ENCODE assay signal across 7 mouse cellular contexts in the genomic region with DNA sequence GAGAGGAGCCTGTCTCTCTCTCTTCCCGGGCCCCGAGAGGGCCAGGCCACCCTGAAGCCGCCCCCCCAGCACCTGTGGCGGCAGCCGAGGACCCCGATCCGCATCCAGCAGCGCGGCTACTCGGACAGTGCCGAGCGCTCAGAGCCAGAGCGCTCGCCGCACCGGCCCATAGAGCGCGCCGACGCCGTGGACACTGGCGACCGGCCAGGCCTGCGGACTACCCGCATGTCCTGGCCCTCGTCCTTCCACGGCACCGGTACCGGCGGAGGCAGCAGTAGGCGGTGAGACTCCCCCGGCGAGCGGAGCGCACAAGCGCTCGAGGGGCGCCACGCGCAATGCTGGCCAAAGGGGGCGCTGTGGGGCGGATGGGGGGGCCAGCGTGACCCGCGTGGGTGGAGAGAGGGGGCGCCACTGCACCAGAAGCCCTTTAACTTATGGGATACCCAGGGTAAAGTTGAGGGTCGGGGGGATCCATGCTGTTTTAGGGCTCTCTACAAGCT. TPM values are rescaled to one million over a fixed set of nuclear protein-coding genes. Genes with fewer than 3 reads are reported as not detected.
DNase-seq lines count a peak whose midpoint lies in the region; ATAC-seq and TF ChIP-seq lines count a peak whose summit lies in the region.

No protein-coding gene starts in this region.

- H3K9me3 ChIP-seq in megakaryocyte, embryonic 14.5 days = no peaks in the 10 kb centered on the region
- no peaks in the 10 kb centered on the region for H3K9me3 ChIP-seq in heart, embryonic 15.5 days (replicated peaks)
- no peaks in the 10 kb centered on the region for H3K9me3 ChIP-seq in midbrain, embryonic 10.5 days (replicated peaks)
- no peaks in the 10 kb centered on the region for H3K9me3 ChIP-seq in stomach, embryonic 15.5 days

- peak; percentile 73 to 77 for DNase-seq in layer of hippocampus, postnatal 10 days (ENCODE audit: low spot score in 2 of 2)
- peak; percentile 49 for DNase-seq in midbrain, embryonic 10.5 days (ENCODE audit: low spot score)

- peaks cover 78% of the 10 kb centered on the region for H3K4me1 ChIP-seq in megakaryocyte, embryonic 14.5 days
- H3K4me1 ChIP-seq in bone marrow macrophage, adult 2 months (ENCODE audit: control insufficient read depth, insufficient read depth, low read length) = peaks cover 28% of the 10 kb centered on the region
- peaks cover 59% of the 10 kb centered on the region for H3K4me1 ChIP-seq in heart, embryonic 15.5 days (replicated peaks)
- peaks cover 56% of the 10 kb centered on the region for H3K4me1 ChIP-seq in midbrain, embryonic 10.5 days
- peaks cover 40% of the 10 kb centered on the region for H3K4me1 ChIP-seq in stomach, embryonic 15.5 days

- peak overlapping the region; percentile 97 for H3K4me2 ChIP-seq in heart, embryonic 15.5 days
- peak overlapping the region; percentile 95 for H3K4me2 ChIP-seq in stomach, embryonic 15.5 days

- TF ChIP-seq CTCF in bone marrow macrophage, adult 2 months (IDR thresholded peaks at IDR 0.05; ENCODE audit: low read depth, low read length) = peak; percentile 90

- H3K4me3 ChIP-seq in megakaryocyte, embryonic 14.5 days (replicated peaks) = peak overlapping the region; percentile 91
- H3K4me3 ChIP-seq in bone marrow macrophage, adult 2 months (ENCODE audit: insufficient read depth, low read length) = peak overlapping the region; percentile 83
- H3K4me3 ChIP-seq in heart, embryonic 15.5 days = peak overlapping the region; percentile 67
- peak overlapping the region; percentile 55 for H3K4me3 ChIP-seq in midbrain, embryonic 10.5 days
- peak overlapping the region; percentile 48 for H3K4me3 ChIP-seq in stomach, embryonic 15.5 days (replicated peaks)

- WGBS in heart, embryonic 15.5 days = under 1% methylated on average over 47 of the region's 47 CpGs
- WGBS in midbrain, embryonic 10.5 days = under 1% methylated on average over 47 of the region's 47 CpGs
- WGBS in stomach, embryonic 15.5 days = under 1% methylated on average over 47 of the region's 47 CpGs

- peak overlapping the region; percentile 73 for H3K9ac ChIP-seq in heart, embryonic 15.5 days
- no peak overlapping the region; the same call in 1 of the 2 replicates for H3K9ac ChIP-seq in stomach, embryonic 15.5 days

- peak overlapping the region; percentile 99 for H3K27ac ChIP-seq in bone marrow macrophage, adult 2 months (ENCODE audit: insufficient read depth, low read depth, low read length)
- H3K27ac ChIP-seq in heart, embryonic 15.5 days = 0 out of 2 replicates have a peak overlapping the region, but pooled peaks have one; percentile 15
- H3K27ac ChIP-seq in midbrain, embryonic 10.5 days (replicated peaks) = peak overlapping the region; percentile 33; the same call in 1 of the 2 replicates
- no peak overlapping the region for H3K27ac ChIP-seq in stomach, embryonic 15.5 days

- no peak for ATAC-seq in megakaryocyte, adult 5-6 weeks (ENCODE audit: poor library complexity, severe bottlenecking)
- no peak for ATAC-seq in heart, embryonic 15.5 days (replicated peaks; ENCODE audit: insufficient number of reproducible peaks, insufficient read depth, low FRiP score, low read depth)
- no peak for ATAC-seq in stomach, embryonic 15.5 days (ENCODE audit: insufficient read depth, low FRiP score, low read depth)

- no peak for TF ChIP-seq POLR2A in bone marrow macrophage, adult 2 months (IDR thresholded peaks at IDR 0.05; ENCODE audit: borderline replicate concordance, low read depth, low read length)

- H3K36me3 ChIP-seq in megakaryocyte, embryonic 14.5 days (replicated peaks; ENCODE audit: low read length) = no peaks in the 10 kb centered on the region
- H3K36me3 ChIP-seq in heart, embryonic 15.5 days = no peaks in the 10 kb centered on the region
- no peaks in the 10 kb centered on the region for H3K36me3 ChIP-seq in midbrain, embryonic 10.5 days
- H3K36me3 ChIP-seq in stomach, embryonic 15.5 days = no peaks in the 10 kb centered on the region

- peaks cover 58% of the 10 kb centered on the region for H3K27me3 ChIP-seq in megakaryocyte, embryonic 14.5 days (replicated peaks)
- H3K27me3 ChIP-seq in heart, embryonic 15.5 days = peaks cover 49% of the 10 kb centered on the region
- H3K27me3 ChIP-seq in midbrain, embryonic 10.5 days (ENCODE audit: low read depth, poor library complexity, severe bottlenecking) = peaks cover 72% of the 10 kb centered on the region
- H3K27me3 ChIP-seq in stomach, embryonic 15.5 days (replicated peaks) = peaks cover 57% of the 10 kb centered on the region

RNA-seq across cellular contexts. Expression of gene Pde4a, which starts 0.5 kb away (rescaled TPM):
- polyA plus RNA-seq in megakaryocyte, embryonic 14.5 days (2012; ENCODE audit: insufficient read depth, low replicate concordance) = 8.2 and 26.2 TPM in 2 replicates
- 6.8 and 7.3 TPM in 2 replicates for total RNA-seq in megakaryocyte, adult 5-6 weeks (2015)
- 3.0 and 3.9 TPM in 2 replicates for total RNA-seq in megakaryocyte, adult 5-6 weeks (2017)
- 13.2 and 14.2 TPM in 2 replicates for polyA plus RNA-seq in bone marrow macrophage, adult 2 months (2012; ENCODE audit: insufficient read depth, insufficient read length, missing spikeins)
- 13.0 and 13.5 TPM in 2 replicates for polyA plus RNA-seq in heart, embryonic 15.5 days (2015; fragmentation: Nextera tagmentation; extraction: Ambion mirVana)
- total RNA-seq in layer of hippocampus, postnatal 10 days (2021) = 10 to 100 TPM; 58.9 to 59.5 TPM
- 3.8 and 5.0 TPM in 2 replicates for polyA plus RNA-seq in midbrain, embryonic 10.5 days (2016; fragmentation: Nextera tagmentation; extraction: Ambion mirVana)
- polyA plus RNA-seq in stomach, embryonic 15.5 days (2015; fragmentation: Nextera tagmentation; extraction: Ambion mirVana) = 5.9 and 6.2 TPM in 2 replicates

RNA-seq across cellular contexts. Expression of gene Cdc37, which starts 16.2 kb away (rescaled TPM):
- polyA plus RNA-seq in megakaryocyte, embryonic 14.5 days (2012; ENCODE audit: insufficient read depth, low replicate concordance) = 62.5 and 150 TPM in 2 replicates
- total RNA-seq in megakaryocyte, adult 5-6 weeks (2015) = 39.6 and 49.0 TPM in 2 replicates
- total RNA-seq in megakaryocyte, adult 5-6 weeks (2017) = 149 and 165 TPM in 2 replicates
- polyA plus RNA-seq in bone marrow macrophage, adult 2 months (2012; ENCODE audit: insufficient read depth, insufficient read length, missing spikeins) = 104 and 110 TPM in 2 replicates
- 203 and 229 TPM in 2 replicates for polyA plus RNA-seq in heart, embryonic 15.5 days (2015; fragmentation: Nextera tagmentation; extraction: Ambion mirVana)
- 100 to 1,000 TPM; 136 to 139 TPM for total RNA-seq in layer of hippocampus, postnatal 10 days (2021)
- polyA plus RNA-seq in midbrain, embryonic 10.5 days (2016; fragmentation: Nextera tagmentation; extraction: Ambion mirVana) = 351 and 367 TPM in 2 replicates
- 284 and 293 TPM in 2 replicates for polyA plus RNA-seq in stomach, embryonic 15.5 days (2015; fragmentation: Nextera tagmentation; extraction: Ambion mirVana)

RNA-seq across cellular contexts. Expression of gene Tyk2, which starts 35.0 kb away (rescaled TPM):
- polyA plus RNA-seq in megakaryocyte, embryonic 14.5 days (2012; ENCODE audit: insufficient read depth, low replicate concordance) = 15.5 and 17.9 TPM in 2 replicates
- 24.9 and 30.9 TPM in 2 replicates for total RNA-seq in megakaryocyte, adult 5-6 weeks (2015)
- total RNA-seq in megakaryocyte, adult 5-6 weeks (2017) = 33.5 and 37.0 TPM in 2 replicates
- 46.3 and 47.1 TPM in 2 replicates for polyA plus RNA-seq in bone marrow macrophage, adult 2 months (2012; ENCODE audit: insufficient read depth, insufficient read length, missing spikeins)
- 12.2 and 16.6 TPM in 2 replicates for polyA plus RNA-seq in heart, embryonic 15.5 days (2015; fragmentation: Nextera tagmentation; extraction: Ambion mirVana)
- 10 to 100 TPM; 12.7 to 14.0 TPM for total RNA-seq in layer of hippocampus, postnatal 10 days (2021)
- 13.6 and 14.8 TPM in 2 replicates for polyA plus RNA-seq in midbrain, embryonic 10.5 days (2016; fragmentation: Nextera tagmentation; extraction: Ambion mirVana)
- polyA plus RNA-seq in stomach, embryonic 15.5 days (2015; fragmentation: Nextera tagmentation; extraction: Ambion mirVana) = 13.6 and 15.8 TPM in 2 replicates
